Mouse (Mus musculus) limb, embryonic 12.5 days (tissue): ENCODE data around the gene Cxadr. TPM values are rescaled to one million over a fixed set of nuclear protein-coding genes. Genes with fewer than 3 reads are reported as not detected.
"Not testable (repeated sequence)": the region's sequence is repeated elsewhere in the genome, so short reads cannot be mapped to it uniquely, and the experiment has no call there.

ENCODE experiments used
- ATAC-seq: fragments of 200-750 bp; cut with Nextera tagmentation; 2 replicates; pipeline ENCODE4 v1.8.0; 2017; ENCODE audit warnings: low read depth, moderate TSS enrichment; ENCODE audit not compliant: insufficient number of reproducible peaks, insufficient read depth, low FRiP score, low TSS enrichment
- H3K27ac ChIP-seq: fragments of 300-500 bp; sonication (generic); 2 replicates; pipeline ENCODE4 v1.5.1; 2016; ENCODE audit warnings: mild to moderate bottlenecking, moderate library complexity
- H3K27me3 ChIP-seq: fragments of 300-500 bp; sonication (generic); 2 replicates; pipeline ENCODE4 v1.6.1; 2016; ENCODE audit warnings: mild to moderate bottlenecking, moderate library complexity
- H3K36me3 ChIP-seq: fragments of 300-500 bp; sonication (generic); 2 replicates; pipeline ENCODE4 v1.6.1; 2016; ENCODE audit warnings: mild to moderate bottlenecking, moderate library complexity
- H3K4me1 ChIP-seq: fragments of 300-500 bp; sonication (generic); replicated peaks from 2 replicates; pipeline ENCODE4 v1.6.1; 2016
- H3K4me2 ChIP-seq: fragments of 300-500 bp; sonication (generic); 2 replicates; pipeline ENCODE4 v1.6.1; 2016; ENCODE audit warnings: mild to moderate bottlenecking, moderate library complexity
- H3K4me3 ChIP-seq: fragments of 300-500 bp; sonication (generic); replicated peaks from 2 replicates; pipeline ENCODE4 v1.5.1; 2016; ENCODE audit warnings: mild to moderate bottlenecking
- H3K9ac ChIP-seq: fragments of 300-500 bp; sonication (generic); replicated peaks from 2 replicates; pipeline ENCODE4 v1.6.1; 2016; ENCODE audit warnings: mild to moderate bottlenecking, moderate library complexity
- H3K9me3 ChIP-seq: fragments of 300-500 bp; sonication (generic); 2 replicates; pipeline ENCODE4 v1.6.1; 2016; ENCODE audit warnings: mild to moderate bottlenecking, moderate library complexity
- WGBS: fragments of 180-500 bp; shearing (Covaris S2); methylation state at CpG from one replicate; pipeline ENCODE4 v1.1.7; 2016; 5-methylcytosine and 5-hydroxymethylcytosine counted together
- polyA plus RNA-seq: library from polyadenylated mRNA; unstranded; fragments of >200 nt; fragmentation: Nextera tagmentation; extraction: Ambion mirVana; gene quantifications from 2 replicates; pipeline ENCODE4 v1.2.1, GENCODE M21; 2016

The Cxadr gene
- polyA plus RNA-seq, 1 experiment from 2014 or later: 39.0 TPM

GRCm38 (mm10) chr16:78327999-78328398, 26.7 kb downstream of the Cxadr start:
- Histone ChIP-seq H3K4me3 (no peak overlapping the region), H3K36me3 (peaks cover 59% of the 10 kb centered on the region), H3K9me3 (no peaks in the 10 kb centered on the region), H3K9ac (no peak overlapping the region), H3K27me3 (no peaks in the 10 kb centered on the region), H3K4me1 (no peaks in the 10 kb centered on the region; the same call in 1 of the 2 replicates), H3K4me2 (no peak overlapping the region), H3K27ac (no peak overlapping the region)
- no peak for ATAC-seq
- 86% methylated on average over 12 of the region's 12 CpGs for WGBS

GRCm38 (mm10) chr16:78337226-78337625, 35.9 kb downstream of the Cxadr start:
- 0 out of 2 replicates have a peak, but pooled peaks cover 3% of the 10 kb centered on the region for H3K4me1 ChIP-seq
- no peak for ATAC-seq
- H3K9me3 ChIP-seq: no peaks in the 10 kb centered on the region
- no peak overlapping the region for H3K27ac ChIP-seq
- no peak overlapping the region for H3K4me2 ChIP-seq
- no peaks in the 10 kb centered on the region for H3K27me3 ChIP-seq
- H3K4me3 ChIP-seq: no peak overlapping the region
- H3K9ac ChIP-seq: no peak overlapping the region
- 41% methylated on average over 8 of the region's 8 CpGs for WGBS
- H3K36me3 ChIP-seq: peaks cover 58% of the 10 kb centered on the region

GRCm38 (mm10) chr16:78341356-78341755, 40.1 kb downstream of the Cxadr start:
- Histone ChIP-seq H3K9me3 (no peaks in the 10 kb centered on the region), H3K27ac (no peak overlapping the region), H3K36me3 (peaks cover 20% of the 10 kb centered on the region; the same call in 1 of the 2 replicates), H3K4me3 (no peak overlapping the region), H3K9ac (no peak overlapping the region), H3K4me1 (peaks cover 15% of the 10 kb centered on the region), H3K27me3 (no peaks in the 10 kb centered on the region), H3K4me2 (no peak overlapping the region)
- ATAC-seq: no peak
- 83% methylated on average over 4 of the region's 4 CpGs for WGBS

GRCm38 (mm10) chr16:78342767-78343166, 41.5 kb downstream of the Cxadr start:
- Histone ChIP-seq H3K9ac (no peak overlapping the region), H3K27me3 (no peaks in the 10 kb centered on the region), H3K9me3 (no peaks in the 10 kb centered on the region), H3K4me3 (no peak overlapping the region), H3K27ac (no peak overlapping the region), H3K4me2 (no peak overlapping the region), H3K4me1 (peaks cover 11% of the 10 kb centered on the region), H3K36me3 (peaks cover 19% of the 10 kb centered on the region; the same call in 1 of the 2 replicates)
- 90% methylated on average over 5 of the region's 5 CpGs for WGBS
- no peak for ATAC-seq

GRCm38 (mm10) chr16:78343792-78344191, 42.5 kb downstream of the Cxadr start:
- 17% methylated on average over 6 of the region's 6 CpGs for WGBS
- 0 out of 2 replicates have a peak, but pooled peaks have one; percentile 26 for ATAC-seq
- H3K4me1 ChIP-seq: peaks cover 11% of the 10 kb centered on the region
- H3K9me3 ChIP-seq: no peaks in the 10 kb centered on the region
- no peak overlapping the region for H3K4me3 ChIP-seq
- H3K27me3 ChIP-seq: no peaks in the 10 kb centered on the region
- H3K4me2 ChIP-seq: peak overlapping the region; percentile 24
- H3K36me3 ChIP-seq: peaks cover 19% of the 10 kb centered on the region; the same call in 1 of the 2 replicates
- peak overlapping the region; percentile 78; the same call in 1 of the 2 replicates for H3K27ac ChIP-seq
- H3K9ac ChIP-seq: no peak overlapping the region

- 77% methylated on average over 2 of the region's 2 CpGs for WGBS
- no peak overlapping the region for H3K4me3 ChIP-seq
- no peaks in the 10 kb centered on the region for H3K9me3 ChIP-seq
- no peak overlapping the region for H3K27ac ChIP-seq
- no peak overlapping the region for H3K9ac ChIP-seq
- peaks cover 14% of the 10 kb centered on the region for H3K36me3 ChIP-seq
- H3K4me2 ChIP-seq: no peak overlapping the region
- ATAC-seq: no peak
- H3K4me1 ChIP-seq: peaks cover 11% of the 10 kb centered on the region
- H3K27me3 ChIP-seq: no peaks in the 10 kb centered on the region
Measured at GRCm38 (mm10) chr16:78346662-78347327, 45.5 kb downstream of the Cxadr start.

- WGBS: 80% methylated on average over 13 of the region's 13 CpGs
- H3K4me2 ChIP-seq: no peak overlapping the region
- no peaks in the 10 kb centered on the region for H3K9me3 ChIP-seq
- peaks cover 11% of the 10 kb centered on the region for H3K4me1 ChIP-seq
- H3K27ac ChIP-seq: no peak overlapping the region
- no peak overlapping the region for H3K4me3 ChIP-seq
- peaks cover 12% of the 10 kb centered on the region for H3K36me3 ChIP-seq
- no peak for ATAC-seq
- no peaks in the 10 kb centered on the region for H3K27me3 ChIP-seq
- H3K9ac ChIP-seq: no peak overlapping the region
Measured at GRCm38 (mm10) chr16:78347328-78347926, 46.1 kb downstream of the Cxadr start.

- Histone ChIP-seq H3K4me2 (no peak overlapping the region), H3K9me3 (no peaks in the 10 kb centered on the region), H3K36me3 (peaks cover 36% of the 10 kb centered on the region), H3K27ac (no peak overlapping the region), H3K9ac (no peak overlapping the region), H3K4me1 (no peaks in the 10 kb centered on the region), H3K4me3 (no peak overlapping the region), H3K27me3 (no peaks in the 10 kb centered on the region)
- 84% methylated on average over 3 of the region's 3 CpGs for WGBS
- ATAC-seq: no peak
Measured at GRCm38 (mm10) chr16:78357757-78358156, 56.5 kb downstream of the Cxadr start.

GRCm38 (mm10) chr16:78361466-78361865, 60.2 kb downstream of the Cxadr start:
- no peak for ATAC-seq
- Histone ChIP-seq H3K27me3 (no peaks in the 10 kb centered on the region), H3K4me1 (no peaks in the 10 kb centered on the region), H3K9me3 (no peaks in the 10 kb centered on the region), H3K4me3 (no peak overlapping the region), H3K4me2 (no peak overlapping the region), H3K9ac (no peak overlapping the region), H3K27ac (no peak overlapping the region), H3K36me3 (peaks cover 60% of the 10 kb centered on the region)
- 94% methylated on average over 4 of the region's 4 CpGs for WGBS

- 93% methylated on average over 9 of the region's 9 CpGs for WGBS
- H3K36me3 ChIP-seq: peaks cover 68% of the 10 kb centered on the region
- not testable (repeated sequence) for H3K4me1 ChIP-seq, H3K27ac ChIP-seq, H3K27me3 ChIP-seq, H3K9me3 ChIP-seq, H3K4me2 ChIP-seq, H3K4me3 ChIP-seq, H3K9ac ChIP-seq, ATAC-seq
Measured at GRCm38 (mm10) chr16:78364554-78364953, 63.3 kb downstream of the Cxadr start.

GRCm38 (mm10) chr16:78371491-78372046, 70.3 kb downstream of the Cxadr start:
- no peak for ATAC-seq

More at GRCm38 (mm10) chr16:78371491-78372046, 70.3 kb downstream of the Cxadr start:
- H3K9me3 ChIP-seq: no peaks in the 10 kb centered on the region
- H3K27ac ChIP-seq: no peak overlapping the region
- no peak overlapping the region for H3K9ac ChIP-seq
- peaks cover 49% of the 10 kb centered on the region for H3K36me3 ChIP-seq
- no peaks in the 10 kb centered on the region for H3K27me3 ChIP-seq
- peaks cover 11% of the 10 kb centered on the region; the same call in 1 of the 2 replicates for H3K4me1 ChIP-seq
- no peak overlapping the region for H3K4me2 ChIP-seq
- WGBS: 91% methylated on average over 7 of the region's 7 CpGs
- no peak overlapping the region for H3K4me3 ChIP-seq
